Mouse (Mus musculus) left cerebral cortex, adult 11 months (tissue): ENCODE data around the gene Ttc1.

ENCODE experiments used
- DNase-seq: peaks from one replicate; pipeline ENCODE4 v3.0.0; 2022; ENCODE audit warnings: low spot score

Gene Ttc1

DNA sequence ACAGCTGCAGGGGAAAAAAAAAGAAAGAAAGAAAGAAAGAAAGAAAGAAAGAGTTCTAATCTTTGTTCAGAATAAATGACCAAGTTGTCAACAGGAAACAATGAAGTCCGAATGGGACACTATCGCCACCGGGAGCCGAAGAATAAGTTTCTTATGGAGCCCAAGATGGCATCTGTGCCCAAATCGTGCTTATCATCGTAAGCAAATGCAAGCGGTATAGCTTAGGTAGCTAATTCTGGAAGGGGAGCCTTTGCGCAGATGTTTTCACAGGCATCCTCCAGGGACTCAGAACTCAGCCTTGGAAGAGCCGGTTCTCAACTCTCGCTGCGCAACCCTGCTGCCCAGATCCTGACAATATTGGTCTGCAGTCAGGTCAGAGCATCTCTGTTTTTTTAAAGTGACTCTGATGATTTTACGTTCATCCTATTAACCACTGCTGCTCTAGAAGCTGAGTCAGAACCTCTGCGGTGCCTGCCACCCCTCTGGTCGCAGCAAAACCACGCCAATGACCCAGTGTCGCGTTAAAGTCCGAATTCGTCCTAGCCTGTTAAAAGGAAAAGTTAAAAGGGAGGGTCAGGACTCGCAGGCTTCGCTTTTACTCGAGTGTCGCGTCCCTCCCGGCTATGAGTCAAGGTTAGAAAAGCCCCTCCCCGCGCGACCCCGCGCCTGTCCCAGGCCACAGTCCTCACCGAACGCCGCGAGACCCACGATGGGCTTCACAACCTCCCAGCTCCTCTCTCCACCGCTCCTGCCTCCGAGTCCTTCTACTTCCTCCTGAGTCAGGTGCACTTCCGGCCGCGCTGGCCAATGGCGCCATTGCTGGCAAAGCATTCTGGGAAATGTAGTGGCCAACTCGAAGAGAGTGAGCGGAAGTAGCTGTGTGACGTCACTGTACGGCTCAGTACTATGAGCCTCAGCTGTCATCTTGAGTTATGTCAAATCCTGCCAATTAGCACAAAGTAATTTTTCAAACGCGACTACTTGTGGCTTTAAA, at the start of gene Ttc1:
Ttc1 (minus strand) TSS at position 776 of the 994 bp plus-strand sequence.
- peak; percentile 95 for DNase-seq

DNA sequence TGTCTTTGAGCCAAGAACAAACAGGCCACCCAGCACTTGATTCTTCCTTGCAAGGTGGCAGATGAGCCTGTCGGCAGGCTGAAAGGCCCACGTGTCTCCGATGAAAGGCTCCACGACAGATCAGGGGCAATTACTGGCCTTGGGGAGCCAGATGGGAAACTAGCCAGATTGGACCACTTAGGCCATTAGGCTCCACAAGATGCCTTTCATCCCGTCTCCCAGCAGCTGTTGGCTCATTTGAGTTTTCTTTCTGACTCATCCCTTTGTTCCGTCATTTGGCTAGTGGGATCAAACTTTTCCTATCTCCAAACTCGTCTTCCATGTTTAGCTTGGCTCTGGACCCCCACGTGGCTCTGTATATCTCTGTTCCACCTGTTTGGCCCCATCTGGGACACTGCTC, 48.2 kb upstream of the Ttc1 start:
- no peak for DNase-seq

DNA sequence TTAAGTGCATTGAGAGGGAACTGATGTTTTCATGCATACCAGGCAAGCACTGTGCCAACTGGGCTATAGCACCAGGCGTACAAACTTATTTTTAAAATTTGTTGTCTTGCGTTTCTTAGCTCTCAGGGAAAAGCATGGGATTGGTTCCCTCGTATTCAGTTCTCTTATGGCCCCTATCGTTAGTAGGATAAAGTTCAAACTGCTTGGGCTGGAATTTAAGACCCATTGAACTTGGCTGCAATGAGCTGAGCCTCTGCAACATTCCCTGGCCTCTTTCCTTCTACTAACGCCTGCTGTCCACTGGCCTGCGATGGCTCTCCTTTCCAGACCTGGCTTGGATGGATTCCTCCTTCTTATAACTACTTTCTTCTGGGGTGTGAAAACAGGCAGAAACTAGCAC, 42.6 kb upstream of the Ttc1 start:
- DNase-seq, result no peak

DNA sequence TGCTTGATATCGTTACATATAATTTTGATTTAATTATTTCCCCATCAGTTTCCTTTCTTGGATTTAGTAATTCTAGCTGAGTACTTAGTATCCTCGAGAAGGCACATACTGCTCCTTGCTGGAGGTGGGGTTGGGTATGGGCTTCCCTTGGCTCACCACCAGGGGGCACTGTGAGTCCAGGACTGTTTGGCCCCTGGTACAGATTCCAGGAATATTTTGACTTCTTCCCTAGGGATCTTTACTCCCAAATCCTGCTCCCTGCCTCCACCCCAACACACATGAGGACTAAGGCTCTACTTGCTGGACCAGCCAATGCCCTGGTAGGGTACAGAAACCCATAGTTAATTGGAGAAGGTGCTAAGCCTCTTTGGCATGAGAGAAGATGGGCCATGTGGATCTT, 36.0 kb upstream of the Ttc1 start:
- peak; percentile 57 for DNase-seq

GRCm38 (mm10) chr11:43783106-43783505, 35.3 kb upstream of the Ttc1 start:
- no peak for DNase-seq

DNA sequence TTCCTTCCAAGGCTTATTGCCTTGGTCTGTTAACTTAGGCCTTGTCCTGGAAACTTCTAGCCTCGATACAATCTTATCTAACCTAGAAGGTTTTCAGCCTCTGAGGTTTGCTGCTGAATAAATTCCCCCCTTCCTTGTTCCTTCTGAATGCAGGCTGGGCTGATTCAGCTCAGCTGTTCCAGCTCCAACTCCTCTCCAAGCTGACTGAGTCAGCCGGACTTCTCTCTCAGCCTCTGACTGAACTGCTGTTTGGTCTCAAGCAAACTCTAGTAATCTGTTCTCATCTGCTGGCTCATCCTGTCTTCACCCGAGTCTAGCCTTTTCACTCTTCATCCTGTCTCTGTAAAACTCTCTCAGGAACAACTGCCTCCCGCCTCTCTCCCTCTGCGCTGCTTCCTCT, 31.7 kb upstream of the Ttc1 start:
- no peak for DNase-seq

DNA sequence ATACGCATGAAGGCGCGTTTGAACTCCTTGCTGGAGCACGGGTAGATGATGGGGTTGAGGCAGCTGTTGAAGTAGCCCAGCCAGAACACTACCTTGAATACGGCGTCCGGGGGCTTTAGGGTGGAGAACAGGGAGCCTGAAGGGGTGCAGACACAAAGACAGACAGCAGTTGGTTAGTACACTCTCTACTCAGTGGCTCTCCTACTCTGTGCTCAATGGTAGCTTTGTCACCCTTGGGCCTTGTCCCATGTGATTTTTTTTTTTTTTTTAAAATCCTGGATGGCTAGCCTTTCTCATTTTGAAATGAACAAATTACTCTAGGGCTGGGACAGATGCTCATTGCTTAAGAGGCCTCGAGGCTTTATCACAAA, 28.5 kb upstream of the Ttc1 start:
- DNase-seq, result no peak

GRCm38 (mm10) chr11:43775469-43776323, 27.9 kb upstream of the Ttc1 start:
- DNase-seq, result no peak

- no peak for DNase-seq
Observed at GRCm38 (mm10) chr11:43773725-43774124, 25.9 kb upstream of the Ttc1 start.

DNA sequence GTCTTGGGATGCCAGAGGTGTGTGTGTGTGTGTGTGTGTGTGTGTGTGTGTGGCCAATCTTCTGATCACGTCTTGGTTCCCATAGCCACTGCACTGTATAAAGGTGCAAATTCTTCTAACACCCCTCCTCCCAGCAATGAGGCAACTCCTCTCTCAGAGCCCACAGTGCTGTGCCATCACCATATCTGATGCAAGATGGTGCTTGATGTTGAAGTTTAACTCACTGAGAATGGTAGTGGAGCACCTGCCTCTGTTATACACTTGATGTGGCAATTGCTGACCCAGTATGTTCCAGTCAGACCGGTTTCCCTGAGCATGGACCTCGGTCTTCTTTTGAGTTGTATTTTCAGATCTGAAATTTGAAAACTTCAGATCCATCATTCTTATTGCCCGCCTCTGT, 22.3 kb upstream of the Ttc1 start:
- no peak for DNase-seq

DNA sequence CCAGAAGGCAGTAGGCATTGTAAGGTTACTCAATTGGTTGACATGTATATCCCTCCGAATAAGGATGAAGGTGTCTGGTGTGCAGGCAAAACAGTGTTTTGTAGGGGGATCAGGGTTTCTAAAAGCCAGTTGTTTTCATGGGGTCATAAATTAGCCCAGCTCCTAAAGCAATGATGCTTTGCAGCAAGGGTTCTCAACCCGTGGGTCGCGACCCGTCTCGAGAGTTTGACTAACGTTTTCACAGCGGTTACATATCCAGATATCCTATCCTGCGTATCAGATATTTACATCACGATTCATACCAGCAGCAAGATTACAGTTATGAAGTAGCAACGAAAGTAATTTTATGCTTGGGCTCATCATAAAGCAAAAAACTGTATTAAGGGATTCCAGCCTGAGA, 19.9 kb upstream of the Ttc1 start:
- DNase-seq, result no peak

DNA sequence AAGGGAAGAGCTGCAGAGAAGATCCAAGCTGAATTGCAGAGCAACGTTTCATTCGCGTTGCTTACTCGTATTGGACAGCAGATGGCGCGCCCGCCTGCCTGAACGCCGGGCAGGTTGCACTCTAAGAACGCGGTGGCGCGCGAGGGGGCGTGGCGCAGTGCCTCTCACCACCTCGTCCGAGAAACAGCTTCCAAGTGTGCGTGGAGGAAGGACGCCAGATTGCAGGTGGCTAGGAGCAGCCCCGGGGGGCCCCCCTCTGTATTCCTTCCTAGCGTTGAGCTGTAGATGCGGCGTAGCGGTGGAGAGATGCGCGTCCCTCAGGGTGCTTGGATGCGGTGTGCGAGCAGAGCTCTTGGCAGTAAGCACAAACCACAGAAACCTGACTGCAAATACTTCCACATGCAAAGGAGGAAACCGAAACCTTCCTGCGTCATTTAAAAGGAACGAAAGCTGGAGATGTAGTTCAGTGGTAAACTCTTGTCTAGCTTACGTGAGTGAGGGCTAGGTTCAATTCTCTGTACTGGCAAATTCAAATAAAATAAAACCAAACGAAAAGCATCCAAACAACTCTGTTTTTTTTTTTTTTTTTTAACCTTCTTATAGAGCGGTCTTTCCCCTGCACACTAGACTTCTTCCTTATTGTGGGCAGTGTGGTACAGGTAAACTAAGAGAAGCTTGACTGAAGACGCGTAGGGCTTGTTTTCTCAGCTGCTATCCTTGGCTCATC, 19.3 kb upstream of the Ttc1 start:
- DNase-seq, result peak; percentile 68

DNA sequence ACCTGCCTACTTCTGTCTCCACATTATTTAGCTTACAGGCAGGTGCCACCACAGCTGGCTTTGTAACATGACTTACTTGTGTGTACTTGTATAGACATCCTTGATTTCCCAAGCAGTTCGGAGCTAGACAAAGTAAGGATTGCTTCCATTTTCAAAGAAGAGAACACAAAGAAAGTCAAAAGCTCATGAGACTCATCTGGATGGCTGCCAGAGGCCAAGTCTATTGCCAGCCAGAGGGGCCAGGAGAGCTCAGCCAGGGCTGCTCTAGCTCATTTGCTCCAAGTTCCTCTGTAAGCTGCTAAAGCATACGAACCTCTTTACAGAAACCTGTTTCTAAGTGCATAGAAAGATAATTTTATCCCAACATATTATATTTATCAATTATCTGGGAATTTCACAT, 10.6 kb upstream of the Ttc1 start:
- DNase-seq, result no peak

- no peak for DNase-seq
Observed at GRCm38 (mm10) chr11:43755411-43755810, 7.6 kb upstream of the Ttc1 start.

GRCm38 (mm10) chr11:43754568-43754967, 6.8 kb upstream of the Ttc1 start:
- DNase-seq, result no peak

DNA sequence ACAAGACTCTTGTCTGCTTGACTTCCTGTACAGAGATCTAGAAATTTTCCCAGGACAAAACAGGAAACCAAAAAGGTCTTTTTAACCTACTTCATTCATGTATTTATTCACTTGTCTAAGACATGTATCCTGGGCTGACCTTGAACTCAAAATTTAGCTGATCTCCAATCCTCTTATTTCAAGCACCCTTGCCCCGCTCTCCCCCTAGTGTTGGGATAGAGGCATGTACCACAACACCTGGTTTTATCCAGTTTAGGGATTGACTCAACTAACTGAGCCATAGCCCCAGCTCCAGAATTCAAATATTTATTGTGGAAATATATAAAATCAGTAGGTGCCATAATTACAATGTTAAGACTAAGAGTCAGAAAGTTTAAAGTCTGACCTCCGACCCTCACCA, 3.7 kb upstream of the Ttc1 start:
- no peak for DNase-seq

DNA sequence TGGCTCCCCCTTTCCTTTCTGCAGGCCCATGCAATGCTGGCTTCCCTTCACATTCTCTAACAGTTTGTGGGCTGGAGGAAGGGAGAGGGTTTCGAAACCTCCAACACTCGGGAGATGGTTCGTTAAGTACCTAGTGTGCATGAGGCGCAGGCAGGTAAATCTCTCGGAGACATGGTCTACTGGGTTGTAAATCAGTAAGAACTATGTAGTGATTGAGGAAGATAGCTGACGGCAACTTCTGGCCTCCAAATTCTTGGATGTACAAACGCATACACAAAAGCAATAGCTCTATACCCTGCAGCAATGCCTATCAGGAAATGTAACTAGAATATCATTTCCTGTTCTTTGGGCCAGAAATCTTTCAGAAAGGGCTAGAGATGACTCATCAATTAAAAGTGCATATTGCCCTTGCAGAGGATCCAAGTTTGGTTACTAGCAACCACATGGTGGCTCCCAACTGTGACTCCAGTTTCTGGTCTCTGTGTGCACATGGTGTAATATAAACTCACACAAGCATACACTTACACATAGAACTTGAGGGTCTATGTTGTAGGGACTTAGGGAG, 19.0 kb downstream of the Ttc1 start:
- no peak for DNase-seq

- DNase-seq, result no peak
Observed at GRCm38 (mm10) chr11:43727796-43728195, 20.0 kb downstream of the Ttc1 start.

GRCm38 (mm10) chr11:43723411-43723810, 24.4 kb downstream of the Ttc1 start:
- DNase-seq, result no peak

DNA sequence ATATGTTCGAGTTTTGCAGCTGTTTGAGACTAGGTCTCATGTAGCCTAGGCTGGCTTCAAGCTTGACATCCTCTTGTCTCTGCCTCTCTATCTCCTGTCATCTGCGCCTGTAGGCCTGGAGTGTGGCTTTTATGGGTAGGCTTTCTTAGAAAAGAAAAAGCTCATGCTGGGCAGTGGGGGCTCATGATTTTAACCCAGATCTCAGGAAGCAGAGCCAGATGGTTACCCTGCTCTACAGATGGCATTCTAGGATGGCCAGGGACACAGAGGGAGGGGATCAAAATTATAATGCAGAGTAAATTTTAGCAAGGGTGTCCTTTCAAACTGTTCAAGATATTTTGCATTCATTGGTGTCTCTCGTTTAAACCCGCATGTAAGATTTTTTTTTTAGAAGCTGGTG, 35.6 kb downstream of the Ttc1 start:
- DNase-seq, result no peak

DNA sequence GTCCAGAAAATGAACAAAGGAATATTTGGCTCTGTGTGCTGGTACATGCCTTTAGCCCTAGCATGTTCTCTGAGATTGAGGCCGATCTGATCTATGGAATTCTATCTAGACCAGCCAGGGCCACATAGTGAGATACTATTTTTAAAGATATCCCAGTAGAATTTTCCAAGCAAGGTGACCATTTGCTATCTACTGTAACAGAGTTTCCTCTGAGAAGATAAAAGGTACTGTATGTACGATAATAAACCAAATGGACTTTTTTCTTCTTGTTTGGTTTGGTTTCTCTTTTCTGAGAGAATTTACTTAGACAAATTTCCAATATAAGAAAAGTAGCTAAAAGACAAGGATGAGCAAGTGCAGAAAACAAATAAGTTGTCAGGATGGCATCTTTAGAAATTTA, 39.4 kb downstream of the Ttc1 start:
- DNase-seq, result no peak

DNA sequence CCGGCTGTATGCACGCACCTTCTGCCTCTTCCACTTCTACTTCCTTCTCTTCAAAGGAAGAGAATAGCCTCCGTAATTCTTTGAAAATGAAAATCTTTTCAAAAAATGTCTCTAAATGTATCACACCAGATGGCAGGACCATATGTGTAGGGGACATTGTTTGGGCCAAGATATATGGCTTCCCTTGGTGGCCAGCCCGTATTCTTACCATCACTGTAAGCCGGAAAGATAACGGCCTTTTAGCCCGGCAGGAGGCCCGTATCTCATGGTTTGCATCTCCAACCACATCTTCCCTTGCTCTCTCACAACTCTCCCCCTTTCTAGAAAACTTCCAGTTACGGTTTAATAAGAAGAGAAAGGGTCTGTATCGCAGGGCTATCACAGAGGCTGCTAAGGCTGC, 42.1 kb downstream of the Ttc1 start:
- DNase-seq, result no peak
